Mouse (Mus musculus) cerebellum, adult 8-10 months (tissue): ENCODE data around the gene Rgma.

Experiments used
- DNase-seq: peaks from one replicate; pipeline ENCODE4 v3.0.0; 2022

Rgma gene

DNA sequence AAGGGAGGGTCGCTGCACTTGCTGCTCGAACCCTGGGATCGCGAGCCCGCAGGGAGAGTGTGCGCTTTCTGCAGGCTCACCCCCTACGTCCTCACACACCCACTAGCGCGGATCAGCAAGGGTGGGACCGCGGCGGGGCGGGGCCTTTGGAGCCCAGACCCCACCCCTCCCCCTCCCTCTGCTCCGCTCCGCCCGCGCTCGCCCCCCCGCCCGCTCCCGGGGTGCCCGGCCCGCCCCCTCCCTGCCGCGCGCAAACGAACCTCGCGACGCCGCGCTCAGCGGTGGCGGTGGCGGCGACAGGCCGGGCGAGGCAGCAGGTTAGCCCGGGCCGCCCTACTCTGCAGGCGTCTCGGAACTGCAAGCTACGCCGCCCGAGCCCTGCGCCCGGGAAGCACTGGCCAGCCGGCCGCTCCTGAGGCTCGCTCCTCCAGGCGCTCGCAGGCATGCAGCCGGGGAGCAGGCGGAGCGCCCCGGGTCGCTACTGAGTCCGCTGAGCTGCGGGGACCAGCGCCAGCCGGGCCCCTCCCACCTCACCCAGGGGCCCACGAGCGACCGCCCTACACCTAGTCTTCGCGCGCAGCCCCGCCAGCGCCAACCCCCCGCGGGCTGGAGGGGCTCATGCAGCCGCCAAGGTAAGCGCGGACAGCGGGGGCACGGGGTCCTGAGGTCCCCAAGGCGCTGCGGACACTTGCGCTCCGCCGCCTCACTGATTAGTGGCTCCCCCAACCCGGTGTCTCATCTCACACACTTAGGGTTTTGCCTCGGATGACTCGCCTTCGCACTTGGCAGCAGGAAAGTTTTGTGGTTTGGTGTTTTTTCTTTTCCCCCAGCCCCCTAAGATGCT lies at the start of gene Rgma:
Rgma (plus strand) TSS at position 253 of the 844 bp plus-strand sequence.
- DNase-seq, result peak; percentile 42

- DNase-seq, result no peak
These were observed 49.1 kb upstream of the Rgma start for GRCm38 (mm10) chr7:73326236-73326635.

DNA sequence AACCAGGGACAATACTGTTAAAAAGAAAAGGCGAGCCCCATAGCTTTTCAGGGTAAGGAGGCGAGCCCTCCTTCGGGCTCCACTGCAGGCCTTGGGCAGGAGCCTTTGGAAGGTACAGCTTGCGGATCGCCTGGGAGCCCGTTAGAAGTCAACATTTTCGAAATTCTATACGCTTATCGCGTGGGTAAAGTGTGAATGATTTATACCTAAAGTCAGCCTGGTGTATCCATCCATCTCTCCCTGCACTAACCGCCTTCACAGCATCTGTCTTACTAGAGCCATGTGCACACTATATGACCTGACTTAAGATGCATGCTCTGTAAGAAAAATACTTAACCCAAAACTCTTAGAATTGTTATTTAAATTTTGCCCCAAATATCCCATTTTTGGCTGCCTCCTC lies 48.6 kb upstream of the Rgma start:
- DNase-seq, result no peak

GRCm38 (mm10) chr7:73327193-73327592 lies 48.1 kb upstream of the Rgma start:
- no peak for DNase-seq

DNA sequence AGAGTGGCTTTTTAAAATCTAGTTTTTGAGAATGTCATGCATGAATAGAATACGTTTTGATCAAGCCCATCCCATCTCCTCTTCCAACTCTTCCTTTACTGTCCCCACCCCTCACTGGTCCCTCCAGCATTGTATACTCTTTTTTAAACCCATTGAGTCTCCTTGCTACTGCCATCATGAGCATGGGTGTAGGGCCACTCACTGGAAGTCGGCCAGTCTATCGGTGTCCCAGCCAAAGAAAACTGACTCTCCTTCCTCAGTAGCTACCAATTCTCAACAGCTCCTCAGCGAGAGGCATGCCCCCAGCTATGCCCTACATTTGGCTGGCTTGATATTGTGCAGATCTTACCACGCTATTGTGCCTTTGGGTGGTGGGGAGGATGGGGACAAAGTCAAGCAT lies 47.7 kb upstream of the Rgma start:
- DNase-seq, result no peak

DNA sequence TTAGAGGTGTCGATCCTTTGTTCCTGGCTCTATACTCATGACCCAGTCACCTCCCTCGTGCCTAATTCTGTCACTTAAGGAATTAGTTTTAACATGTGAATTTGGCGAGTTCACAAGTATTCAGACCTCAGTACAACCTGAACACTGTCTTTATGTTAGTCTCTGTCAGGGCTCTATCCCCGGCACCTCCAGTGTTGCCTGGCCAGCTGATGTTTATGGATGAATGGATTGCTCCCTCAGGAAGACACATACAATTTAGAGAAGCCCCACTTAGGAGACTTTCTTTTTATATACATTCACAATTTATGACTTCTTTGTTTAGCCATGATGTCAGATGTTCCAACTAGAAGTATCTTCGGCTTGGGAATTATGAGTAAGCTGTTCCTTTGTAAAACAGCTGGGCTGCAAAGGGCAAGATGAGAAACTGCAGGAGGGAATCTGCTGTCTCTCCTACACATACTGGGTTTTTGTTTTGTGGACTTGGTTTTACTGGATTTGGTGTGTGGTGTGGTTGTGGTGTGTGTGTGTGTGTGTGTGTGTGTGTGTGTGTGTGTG lies 46.6 kb upstream of the Rgma start:
- DNase-seq, result no peak

DNA sequence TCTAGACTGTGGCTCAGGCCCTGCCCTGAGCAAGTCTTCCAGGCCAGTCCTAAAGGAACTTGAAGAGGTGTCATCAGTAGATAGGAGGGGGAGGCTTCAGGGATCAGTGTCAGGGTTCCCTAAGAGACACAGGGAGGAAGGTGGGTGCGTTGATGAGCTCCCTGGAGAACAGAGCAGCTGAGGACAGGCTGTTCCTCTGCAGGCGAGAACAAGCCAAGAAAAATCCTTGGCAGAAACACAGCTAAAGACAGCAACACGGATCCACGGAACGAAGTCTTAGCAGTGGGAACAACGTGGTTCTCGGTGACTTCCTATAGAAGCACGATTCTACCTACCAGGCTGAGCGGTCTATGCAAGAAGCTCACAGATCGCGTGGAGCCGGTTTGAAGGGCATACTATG lies 44.6 kb upstream of the Rgma start:
- DNase-seq, result no peak

- no peak for DNase-seq
These were observed 43.7 kb upstream of the Rgma start for GRCm38 (mm10) chr7:73331645-73332044.

GRCm38 (mm10) chr7:73333398-73333988 lies 41.8 kb upstream of the Rgma start:
- DNase-seq, result no peak

- DNase-seq, result peak; percentile 77
These were observed 40.4 kb upstream of the Rgma start for GRCm38 (mm10) chr7:73334883-73335282.

DNA sequence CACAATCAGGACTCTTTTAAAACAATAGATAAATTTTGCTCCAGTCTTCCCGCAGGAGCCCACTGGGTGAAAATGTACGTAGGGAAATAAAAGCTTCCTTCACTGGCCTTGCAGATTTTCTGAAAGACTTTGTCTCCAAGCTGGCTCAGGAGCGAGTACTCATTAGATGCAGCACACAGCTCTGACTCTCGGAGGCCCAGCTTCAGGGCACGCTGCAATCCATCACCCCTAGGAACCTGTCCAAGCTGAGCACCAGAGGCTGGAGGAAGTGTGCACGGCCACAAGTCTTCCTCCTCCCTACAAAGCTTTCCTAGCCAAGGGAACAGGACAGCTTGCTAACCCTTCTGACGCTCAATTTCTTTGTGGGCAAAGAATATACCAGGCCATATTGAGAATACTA lies 38.9 kb upstream of the Rgma start:
- no peak for DNase-seq

DNA sequence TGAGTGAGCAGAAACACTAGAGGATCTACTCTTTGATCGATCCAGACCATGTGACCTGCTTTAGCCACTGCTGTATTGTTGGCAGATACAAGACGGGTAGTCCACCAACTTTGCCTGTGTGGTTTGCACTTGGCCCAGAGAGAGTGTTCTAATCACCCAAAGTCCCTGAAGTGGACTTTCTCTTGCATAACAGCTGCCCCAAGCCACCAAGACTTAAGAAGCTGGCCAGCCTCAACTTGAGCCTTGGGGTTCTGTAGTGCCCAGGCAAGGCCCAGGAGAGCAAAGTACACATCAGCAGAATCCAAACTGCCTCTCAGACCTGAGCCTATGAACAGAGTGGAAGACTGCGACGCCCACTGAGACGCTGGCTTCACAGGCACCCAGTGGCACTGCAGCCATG lies 37.0 kb upstream of the Rgma start:
- no peak for DNase-seq

DNA sequence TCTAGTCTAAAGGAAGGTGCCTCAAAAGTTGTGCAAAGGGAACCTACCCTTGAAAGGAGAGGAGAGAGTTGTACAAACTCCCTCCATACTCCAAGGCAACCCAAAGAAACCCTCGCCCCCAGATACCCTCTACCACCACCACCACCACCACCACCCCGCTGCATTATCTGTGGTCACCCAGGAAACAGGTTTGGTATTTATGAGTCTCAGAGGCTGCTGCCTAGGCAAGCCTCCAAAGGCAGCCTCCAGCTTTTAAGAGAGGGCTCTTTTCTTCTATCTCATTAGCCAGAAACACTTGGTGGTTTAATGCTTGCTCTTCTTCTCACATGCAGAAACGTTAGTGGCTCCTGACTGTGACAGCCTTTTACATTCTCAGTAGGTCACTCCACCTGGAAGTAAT lies 31.5 kb upstream of the Rgma start:
- no peak for DNase-seq

DNA sequence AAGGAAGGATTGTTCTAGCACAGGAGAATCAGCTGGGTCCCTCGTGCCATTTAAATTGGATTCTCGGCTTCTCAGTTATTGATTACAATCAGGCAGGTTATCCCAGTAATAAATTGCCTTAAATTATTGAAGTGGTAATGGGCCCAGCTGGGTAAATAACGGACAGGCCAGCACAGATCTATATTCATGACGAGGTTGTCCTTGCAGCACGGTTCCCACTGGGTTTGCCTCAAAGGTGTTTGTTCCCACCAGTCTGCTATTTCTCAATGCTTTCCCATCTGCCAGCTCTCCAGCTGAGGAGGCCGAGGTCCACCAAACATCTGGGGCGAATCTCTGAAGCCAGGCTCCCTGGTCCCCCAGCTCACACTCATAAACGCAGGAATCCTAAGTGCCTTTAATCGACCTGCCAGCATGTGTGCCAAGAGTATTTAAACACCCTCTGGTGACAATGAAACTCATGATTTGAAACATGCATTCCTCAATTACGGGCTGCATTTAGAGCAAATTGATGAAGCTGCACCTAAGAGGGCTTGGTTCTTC lies 26.7 kb upstream of the Rgma start:
- no peak for DNase-seq

DNA sequence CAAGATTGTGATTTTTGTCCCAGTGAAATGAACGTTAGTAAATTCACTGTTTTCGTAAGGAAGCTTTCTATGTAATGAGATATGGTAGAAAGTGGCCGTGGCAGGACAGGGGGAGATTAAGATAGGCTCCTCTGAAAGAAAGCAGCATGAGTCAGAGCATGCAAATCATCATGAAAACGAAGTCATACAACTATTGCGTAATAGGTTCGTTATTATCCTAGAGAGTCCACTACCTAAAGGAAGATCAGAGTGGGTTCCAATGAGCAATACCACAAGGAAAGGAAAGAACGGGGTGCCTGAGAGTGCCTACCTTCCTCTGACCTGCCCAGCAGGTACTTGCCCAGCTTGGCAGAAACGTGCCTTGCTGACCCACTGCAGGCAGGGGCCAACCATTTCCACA lies 26.2 kb upstream of the Rgma start:
- DNase-seq, result no peak

DNA sequence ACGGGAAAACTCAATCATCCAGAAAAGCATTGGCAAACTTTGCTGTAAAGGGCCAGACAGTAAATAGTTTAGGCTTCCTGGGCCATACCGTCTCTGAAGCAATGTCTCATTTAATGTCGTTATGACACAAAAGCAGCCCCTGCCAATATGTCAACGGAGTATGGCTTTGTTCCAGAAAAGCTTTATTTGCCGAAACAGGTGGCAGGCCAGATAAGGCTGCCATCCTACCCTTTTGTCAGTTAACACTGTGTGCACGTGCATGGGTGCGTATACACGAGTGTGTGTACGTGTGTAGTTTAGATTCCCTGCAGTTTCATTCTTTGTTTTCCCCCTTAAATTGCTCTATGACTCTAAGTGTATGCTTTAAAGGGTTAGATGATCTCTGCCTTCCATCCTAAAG lies 20.1 kb upstream of the Rgma start:
- DNase-seq, result no peak

DNA sequence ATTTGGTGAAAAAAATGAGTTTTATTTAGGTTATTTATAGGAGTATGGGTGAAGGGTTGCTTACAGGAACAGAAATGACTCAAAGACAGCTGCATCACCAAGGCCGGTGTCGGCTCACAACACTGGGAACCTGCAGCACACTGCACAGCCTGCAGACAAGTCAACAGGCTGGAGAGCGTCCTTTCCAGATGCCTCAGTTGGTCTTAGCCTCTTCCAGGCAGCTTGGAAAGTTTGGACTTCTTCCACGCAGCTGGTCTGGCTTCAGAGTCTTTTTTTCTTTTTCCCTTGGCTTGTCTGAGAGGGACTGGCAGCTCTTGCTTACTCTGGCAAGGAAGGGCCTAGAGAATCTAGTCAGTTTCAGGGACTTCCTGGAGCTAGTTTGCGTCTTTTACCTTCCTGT lies 18.4 kb upstream of the Rgma start:
- no peak for DNase-seq

- no peak for DNase-seq
These were observed 17.7 kb upstream of the Rgma start for GRCm38 (mm10) chr7:73357626-73358025.

GRCm38 (mm10) chr7:73365511-73365910 lies 9.8 kb upstream of the Rgma start:
- no peak for DNase-seq

DNA sequence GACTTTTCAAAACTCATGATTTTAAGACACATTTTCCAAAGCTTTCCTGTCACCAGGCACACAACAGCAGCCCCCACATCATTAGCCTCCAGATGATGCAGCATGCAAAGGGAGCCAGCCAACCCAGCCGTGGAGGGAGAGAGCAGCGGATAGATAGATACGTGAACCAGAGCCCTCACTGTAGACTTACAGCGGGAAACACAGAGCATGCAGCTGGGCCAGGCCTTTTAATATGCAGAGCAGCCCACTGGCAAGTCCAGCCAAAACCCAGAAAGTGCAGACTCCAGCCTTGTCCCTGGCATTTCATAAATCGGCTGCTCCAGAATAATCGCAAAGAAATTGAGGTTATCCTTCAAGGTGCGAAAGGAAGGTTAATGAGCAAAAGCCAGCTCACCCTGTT lies 9.3 kb upstream of the Rgma start:
- no peak for DNase-seq

DNA sequence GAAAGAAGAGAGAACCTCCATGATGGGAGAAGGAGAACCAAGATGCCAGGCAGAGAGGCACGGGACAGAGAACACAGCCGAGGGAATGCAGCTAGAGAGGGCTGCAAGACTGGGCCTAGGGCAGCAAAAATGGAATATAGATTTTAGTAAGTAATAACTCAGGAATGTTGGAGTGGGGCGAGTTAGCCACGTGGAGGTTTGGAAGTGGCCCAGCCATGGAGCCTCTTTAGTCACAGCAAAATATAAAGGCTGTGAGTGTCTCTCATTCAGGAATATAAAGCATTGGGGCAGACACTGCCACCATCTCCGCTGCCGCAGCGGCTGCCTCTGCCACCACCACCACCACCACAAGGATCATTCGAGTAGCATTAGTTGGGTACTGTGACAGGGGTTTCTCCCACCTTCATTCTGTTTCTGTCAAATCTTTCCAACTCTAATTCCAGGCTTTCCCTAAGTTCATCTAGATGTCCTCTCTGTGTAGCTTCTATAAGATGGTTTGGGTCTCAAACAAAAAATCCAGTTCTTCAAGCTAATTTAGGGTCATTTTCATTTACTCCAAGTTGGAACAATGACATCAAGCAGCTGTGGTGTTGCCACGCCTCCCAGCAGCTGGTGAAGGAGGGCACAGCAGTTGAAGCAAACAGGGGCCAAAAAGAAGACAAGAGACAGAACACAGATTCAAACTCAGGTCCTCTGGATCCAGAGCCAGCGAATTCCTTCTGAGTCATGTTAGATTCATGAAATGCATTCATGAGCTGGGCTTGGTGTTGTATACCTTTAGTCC lies 7.4 kb upstream of the Rgma start:
- DNase-seq, result no peak

DNA sequence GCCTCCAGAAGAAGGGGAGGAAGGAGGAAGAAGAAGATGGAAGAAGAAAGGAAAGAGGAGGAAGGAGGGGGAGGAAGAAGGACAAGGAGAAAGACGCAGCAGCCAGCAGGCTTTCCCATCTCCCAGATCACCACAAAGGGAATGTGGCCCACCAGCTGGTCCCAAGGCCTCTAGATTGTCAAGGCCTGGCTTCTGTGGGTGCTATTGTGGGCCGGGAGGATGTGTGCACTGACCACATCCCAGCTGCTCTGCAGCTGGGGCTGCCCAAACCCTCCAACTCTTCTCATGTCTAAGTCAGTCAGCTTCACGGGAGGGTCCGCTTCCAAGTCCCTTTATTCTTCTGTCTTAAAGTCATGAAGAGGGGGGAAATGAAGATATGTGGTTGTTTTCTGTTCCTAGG lies 5.3 kb upstream of the Rgma start:
- no peak for DNase-seq

GRCm38 (mm10) chr7:73371587-73372321 lies 3.6 kb upstream of the Rgma start:
- no peak for DNase-seq
